Mouse (Mus musculus) intestine, postnatal 0 days (tissue): ENCODE measurements at regions not wholly inside any gene's neighbourhood (a gene's known extent, or its start where the extent isn't known, plus 50 kb on each side); places are given as distances from the start of the nearest gene placed in this dataset.

ENCODE experiments used
- ATAC-seq: fragments of 200-750 bp; cut with Nextera tagmentation; 2 replicates; pipeline ENCODE4 v1.8.0; 2017; ENCODE audit warnings: mild to moderate bottlenecking, moderate TSS enrichment, moderate library complexity
- H3K27ac ChIP-seq: fragments of 300-500 bp; sonication (generic); 2 replicates; pipeline ENCODE4 v1.5.1; 2014; ENCODE audit warnings: mild to moderate bottlenecking, low read depth, low read length, moderate library complexity
- H3K27me3 ChIP-seq: fragments of 300-500 bp; sonication (generic); replicated peaks from 2 replicates; pipeline ENCODE4 v1.6.1; 2014; ENCODE audit warnings: low read length, mixed read lengths; ENCODE audit not compliant: control insufficient read depth, insufficient read depth
- H3K36me3 ChIP-seq: fragments of 300-500 bp; sonication (generic); 2 replicates; pipeline ENCODE4 v1.6.1; 2014; ENCODE audit warnings: mild to moderate bottlenecking, moderate library complexity; ENCODE audit not compliant: control insufficient read depth, insufficient read depth
- H3K4me1 ChIP-seq: fragments of 300-500 bp; sonication (generic); replicated peaks from 2 replicates; pipeline ENCODE4 v1.6.1; 2014; ENCODE audit warnings: antibody characterized with exemption, low read length, mixed read lengths; ENCODE audit not compliant: control insufficient read depth, insufficient read depth
- H3K4me2 ChIP-seq: fragments of 300-500 bp; sonication (generic); replicated peaks from 2 replicates; pipeline ENCODE4 v1.6.1; 2014; ENCODE audit warnings: low read depth, mild to moderate bottlenecking, moderate library complexity
- H3K4me3 ChIP-seq: fragments of 300-500 bp; sonication (generic); 2 replicates; pipeline ENCODE4 v1.5.1; 2014; ENCODE audit warnings: low read depth, low read length
- H3K9ac ChIP-seq: fragments of 300-500 bp; sonication (generic); 2 replicates; pipeline ENCODE4 v1.6.1; 2014; ENCODE audit warnings: mild to moderate bottlenecking, low read depth, low read length
- H3K9me3 ChIP-seq: fragments of 300-500 bp; sonication (generic); 2 replicates; pipeline ENCODE4 v1.6.1; 2016; ENCODE audit warnings: mixed run types; ENCODE audit not compliant: control insufficient read depth
- CTCF ChIP-seq: sonication (generic); IDR thresholded peaks from 2 replicates; pipeline ENCODE4 v1.5.1; 2016; ENCODE audit warnings: low read depth, mild to moderate bottlenecking, control low read depth, antibody characterized with exemption, moderate library complexity
- WGBS: fragments of 180-500 bp; shearing (Covaris S2); extraction: QIAGEN DNeasy Blood & Tissue Kit; methylation state at CpG from one replicate; pipeline ENCODE4 v1.1.7; 2014; 5-methylcytosine and 5-hydroxymethylcytosine counted together

DNA sequence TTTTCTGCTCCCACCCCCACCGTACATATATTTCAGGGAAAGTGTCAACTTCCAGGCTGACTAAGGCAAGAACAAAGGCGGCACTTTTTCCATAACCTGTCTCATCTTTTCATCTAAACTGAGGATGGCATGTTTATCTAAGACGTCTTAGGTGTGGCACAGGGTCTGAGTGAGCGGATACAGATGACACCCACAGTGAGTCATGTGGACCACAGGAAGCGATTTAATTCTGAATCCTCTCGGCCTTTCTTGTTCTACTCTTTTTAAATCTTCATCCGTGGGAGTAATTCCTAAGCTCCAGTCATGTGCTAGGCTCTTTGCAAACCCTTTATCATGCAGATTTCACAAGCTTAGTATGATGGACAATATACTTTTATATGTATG, 171.9 kb upstream of the Slc24a2 start:
- H3K9ac ChIP-seq = no peak overlapping the region
- no peak overlapping the region for H3K4me3 ChIP-seq
- H3K9me3 ChIP-seq = no peaks in the 10 kb centered on the region
- no peak overlapping the region for H3K27ac ChIP-seq
- no peaks in the 10 kb centered on the region for H3K27me3 ChIP-seq
- no peak overlapping the region for H3K4me2 ChIP-seq
- no peak for ATAC-seq
- 62% methylated on average over 7 of the region's 7 CpGs for WGBS
- H3K4me1 ChIP-seq = no peaks in the 10 kb centered on the region
- no peaks in the 10 kb centered on the region for H3K36me3 ChIP-seq
- no peak for TF ChIP-seq CTCF

DNA sequence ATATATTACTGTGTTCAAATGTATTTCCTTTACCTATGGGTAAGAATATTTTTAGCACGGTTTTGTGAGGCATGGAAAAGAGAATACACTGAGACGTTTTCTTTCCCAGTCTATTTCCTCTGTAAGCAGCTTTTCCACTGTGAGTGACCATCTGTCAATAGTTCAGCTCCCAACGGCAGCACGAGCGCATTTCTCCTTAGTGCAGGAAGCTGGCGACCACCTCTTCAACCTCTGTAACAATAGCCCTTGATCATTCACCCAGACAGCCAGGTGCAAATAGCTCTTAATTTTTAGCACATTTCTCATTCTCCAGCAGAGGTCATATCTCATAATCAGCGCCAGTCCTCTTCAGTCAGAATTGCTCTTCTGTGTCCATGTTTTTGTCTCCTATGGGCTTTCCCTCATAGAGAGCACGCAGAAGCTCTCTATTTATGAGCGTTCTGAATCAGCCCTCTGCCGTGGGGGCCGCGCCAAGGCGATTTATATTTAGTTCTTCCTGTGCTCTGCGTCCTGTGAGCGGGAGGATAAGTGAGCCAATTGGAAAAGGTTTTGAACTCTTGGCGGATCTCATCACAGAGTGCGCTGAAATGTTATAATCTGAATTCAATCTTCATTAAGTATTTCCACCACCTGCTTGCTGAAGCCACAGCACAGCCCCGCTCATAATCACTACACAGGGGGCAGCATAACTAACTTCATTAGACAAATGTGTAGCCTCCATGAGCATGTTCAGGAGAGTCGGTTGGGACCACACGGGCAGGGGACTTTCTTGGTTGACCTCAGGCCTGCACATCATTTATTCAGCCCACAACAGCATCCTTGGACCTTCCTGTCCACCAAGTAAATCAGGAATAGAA, 171.3 kb upstream of the Slc24a2 start:
- TF ChIP-seq CTCF = no peak
- Histone ChIP-seq H3K4me1 (no peaks in the 10 kb centered on the region), H3K4me2 (peak overlapping the region; percentile 30), H3K36me3 (no peaks in the 10 kb centered on the region), H3K4me3 (no peak overlapping the region), H3K9ac (no peak overlapping the region), H3K27ac (no peak overlapping the region), H3K27me3 (no peaks in the 10 kb centered on the region), H3K9me3 (no peaks in the 10 kb centered on the region)
- 37% methylated on average over 20 of the region's 20 CpGs for WGBS
- no peak for ATAC-seq

DNA sequence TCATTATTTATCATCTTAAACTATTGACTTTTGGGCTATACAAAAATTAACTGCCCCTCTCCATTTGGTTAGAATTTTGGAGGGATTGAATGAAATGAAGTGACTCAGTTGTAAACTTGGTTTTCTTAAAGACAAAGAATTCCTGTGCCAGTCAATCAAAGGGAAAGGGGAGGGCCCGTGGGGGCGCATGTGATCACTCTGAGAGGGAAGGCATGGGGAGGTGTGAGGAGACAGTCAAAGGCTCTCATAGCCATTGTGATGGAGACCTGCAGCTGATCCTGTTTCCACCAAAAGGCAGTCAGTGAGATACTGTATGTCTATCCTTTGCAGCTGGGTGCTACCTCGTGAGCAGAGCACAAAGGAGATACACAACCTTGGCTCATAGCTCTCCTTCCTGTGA, 156.6 kb upstream of the Slc24a2 start:
- 84% methylated on average over 3 of the region's 3 CpGs for WGBS
- no peaks in the 10 kb centered on the region for H3K4me1 ChIP-seq
- no peak overlapping the region for H3K9ac ChIP-seq
- H3K4me2 ChIP-seq = no peak overlapping the region
- no peaks in the 10 kb centered on the region for H3K36me3 ChIP-seq
- H3K4me3 ChIP-seq = no peak overlapping the region
- no peaks in the 10 kb centered on the region for H3K9me3 ChIP-seq
- no peak for ATAC-seq
- no peak overlapping the region for H3K27ac ChIP-seq
- no peaks in the 10 kb centered on the region for H3K27me3 ChIP-seq
- TF ChIP-seq CTCF = no peak

DNA sequence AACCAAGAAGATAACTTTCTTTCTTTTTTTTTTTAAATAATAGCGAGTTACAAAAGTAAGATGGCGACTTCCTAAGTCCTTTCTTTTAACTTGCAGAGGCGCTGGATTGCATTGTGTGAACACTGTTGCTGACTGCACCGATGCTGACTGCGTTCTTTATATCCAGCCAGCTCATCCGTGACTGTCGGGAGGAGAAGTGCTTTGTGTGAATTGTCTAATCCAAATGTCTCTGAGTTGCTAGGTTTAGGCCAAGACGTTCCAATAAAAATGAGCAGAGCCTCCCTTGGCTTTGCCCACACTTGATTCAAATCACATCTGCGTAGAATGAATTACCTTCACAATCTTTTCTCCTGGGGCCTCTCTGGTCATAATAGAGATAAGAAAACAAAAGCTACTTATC, 156.0 kb upstream of the Slc24a2 start:
- no peak overlapping the region for H3K9ac ChIP-seq
- no peak overlapping the region for H3K4me3 ChIP-seq
- no peaks in the 10 kb centered on the region for H3K27me3 ChIP-seq
- TF ChIP-seq CTCF = no peak
- H3K9me3 ChIP-seq = no peaks in the 10 kb centered on the region
- H3K27ac ChIP-seq = no peak overlapping the region
- WGBS = 69% methylated on average over 9 of the region's 9 CpGs
- H3K4me1 ChIP-seq = no peaks in the 10 kb centered on the region
- no peak overlapping the region for H3K4me2 ChIP-seq
- no peaks in the 10 kb centered on the region for H3K36me3 ChIP-seq
- no peak for ATAC-seq

DNA sequence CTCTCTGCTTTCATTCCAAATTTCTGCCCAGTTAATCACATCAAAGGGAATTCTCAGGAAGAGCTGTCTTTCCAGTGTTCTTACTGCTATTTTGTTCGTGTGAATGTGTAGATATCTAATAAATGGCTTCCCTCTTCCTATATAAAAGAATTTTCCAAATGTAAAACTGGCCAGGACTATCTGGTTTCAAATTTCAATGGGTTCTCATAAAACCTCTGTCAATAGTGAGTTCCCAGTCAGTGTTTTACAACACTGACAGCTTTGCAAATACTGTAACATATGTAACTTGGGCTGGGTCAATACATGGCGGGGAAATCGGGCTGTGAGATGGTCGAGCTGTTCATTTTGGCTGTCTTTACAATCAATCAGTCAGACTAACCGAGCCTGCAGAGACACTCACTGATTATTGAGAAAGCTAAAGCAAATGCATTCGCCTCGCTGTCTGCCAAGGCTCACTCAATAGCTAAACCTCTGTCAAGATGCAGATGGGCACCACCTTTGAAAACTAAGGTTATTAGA, 155.0 kb upstream of the Slc24a2 start:
- no peak for ATAC-seq
- H3K27me3 ChIP-seq = no peaks in the 10 kb centered on the region
- no peaks in the 10 kb centered on the region for H3K9me3 ChIP-seq
- no peaks in the 10 kb centered on the region for H3K36me3 ChIP-seq
- TF ChIP-seq CTCF = no peak
- no peak overlapping the region for H3K4me3 ChIP-seq
- no peak overlapping the region for H3K27ac ChIP-seq
- no peaks in the 10 kb centered on the region for H3K4me1 ChIP-seq
- no peak overlapping the region for H3K9ac ChIP-seq
- 27% methylated on average over 7 of the region's 7 CpGs for WGBS
- no peak overlapping the region for H3K4me2 ChIP-seq

DNA sequence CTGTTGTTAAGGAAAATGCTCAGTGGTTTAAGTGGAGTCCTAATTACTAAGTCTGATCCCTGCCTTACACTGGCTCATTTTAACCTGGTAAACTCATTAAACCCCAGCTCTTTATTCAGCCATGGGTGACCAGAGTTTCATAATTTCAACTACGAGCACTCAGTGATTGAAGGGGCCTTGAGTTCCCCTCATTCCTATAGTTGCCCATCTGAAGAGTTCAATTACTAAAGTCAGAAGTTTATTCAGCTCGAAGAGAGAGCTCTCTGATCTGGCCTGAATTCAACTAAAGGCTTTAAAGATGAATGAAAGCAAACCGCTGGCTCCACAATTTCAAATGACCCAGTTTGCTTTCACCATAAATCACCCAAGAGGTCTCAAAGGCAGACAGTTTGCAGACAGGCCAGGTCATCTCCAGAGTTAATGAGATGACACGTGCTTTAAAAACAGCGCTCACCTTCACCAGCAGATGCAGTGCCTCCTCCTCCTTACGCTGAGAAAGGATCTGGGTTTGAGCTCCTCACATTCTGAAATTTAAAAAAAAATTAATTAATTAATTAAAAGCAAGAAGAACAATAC, 154.3 kb upstream of the Slc24a2 start:
- no peaks in the 10 kb centered on the region for H3K9me3 ChIP-seq
- H3K4me3 ChIP-seq = no peak overlapping the region
- no peak overlapping the region for H3K4me2 ChIP-seq
- no peak for TF ChIP-seq CTCF
- no peaks in the 10 kb centered on the region for H3K4me1 ChIP-seq
- H3K27ac ChIP-seq = no peak overlapping the region
- no peaks in the 10 kb centered on the region for H3K27me3 ChIP-seq
- 28% methylated on average over 6 of the region's 6 CpGs for WGBS
- no peaks in the 10 kb centered on the region for H3K36me3 ChIP-seq
- ATAC-seq = no peak
- no peak overlapping the region for H3K9ac ChIP-seq
